Mouse (Mus musculus) liver, embryonic 18 days (tissue): ENCODE results near the gene Hbb-y. TPM values are rescaled to one million over a fixed set of nuclear protein-coding genes. Genes with fewer than 3 reads are reported as not detected.

ENCODE experiments used
- polyA plus RNA-seq: library from polyadenylated mRNA; depleted of rRNA; stranded (reverse); fragments of >200 nt; gene quantifications from 2 replicates; pipeline ENCODE4 v1.2.3, GENCODE M21; 2012; rRNA removed

Hbb-y gene
- 8.8 and 9.9 TPM in 2 replicates for polyA plus RNA-seq

DNA sequence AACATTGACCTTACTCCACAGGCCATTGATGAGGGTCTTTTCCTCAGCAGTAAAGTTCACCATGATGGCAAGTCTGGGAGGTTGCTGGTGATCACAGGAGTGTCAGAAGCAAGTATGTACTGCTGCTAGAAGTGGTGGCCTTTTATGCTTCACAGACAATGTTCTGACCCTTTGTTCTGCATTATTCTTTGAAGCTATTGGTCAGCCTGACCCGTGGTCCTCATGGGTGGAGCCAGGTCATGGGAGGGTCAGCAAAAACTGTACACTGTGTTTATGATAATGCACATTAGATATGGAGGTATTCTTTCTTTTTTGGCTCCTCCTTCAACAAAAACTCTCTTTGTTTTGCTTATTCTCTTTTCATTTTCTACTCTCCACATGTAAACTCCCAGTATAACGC lies at the start of gene Hbb-y:
Hbb-y (minus strand) TSS at position 127 of the 400 bp plus-strand sequence.

DNA sequence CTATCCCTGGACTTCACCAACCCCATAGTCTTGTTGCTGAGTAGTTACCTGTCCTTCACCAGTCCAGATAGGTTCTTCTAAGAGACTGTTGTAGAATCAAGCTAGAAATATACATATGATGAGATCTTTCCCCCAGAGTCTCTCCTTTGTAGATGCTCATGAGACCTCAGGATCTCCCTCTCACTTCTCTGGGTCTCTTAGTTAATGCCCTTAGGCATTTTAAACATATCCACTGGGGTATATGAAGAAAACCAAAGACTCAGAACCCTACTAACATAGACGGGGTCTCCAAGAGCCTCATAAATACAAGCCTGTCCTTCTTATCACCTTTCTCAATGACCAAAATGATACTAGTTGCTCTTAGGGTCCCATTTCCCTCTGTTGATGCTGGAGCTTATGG lies 41.4 kb upstream of the Hbb-y start, which contains the start of gene Olfr64:
Olfr64 (minus strand) TSS at position 101 of the 400 bp plus-strand sequence.

DNA sequence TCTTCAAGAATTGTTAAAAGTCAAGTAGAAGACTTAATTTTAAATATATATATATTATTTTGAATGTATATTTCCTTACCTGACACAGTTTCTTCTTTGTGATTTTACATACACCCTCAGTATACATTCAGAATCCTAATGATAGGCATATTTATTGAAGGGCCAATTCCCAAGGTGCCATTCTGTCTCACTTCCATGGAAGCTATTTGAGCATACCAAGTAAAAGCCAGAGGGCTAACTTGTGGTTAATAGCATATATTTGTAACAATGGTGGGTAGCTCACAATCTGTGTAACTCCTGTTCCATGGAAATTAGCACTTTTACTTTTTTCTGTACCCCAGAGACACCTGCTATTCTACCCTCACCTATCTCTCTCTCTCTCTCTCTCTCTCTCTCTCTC lies 33.1 kb upstream of the Hbb-y start, which contains the start of gene Olfr66:
Olfr66 (minus strand) TSS at position 101 of the 400 bp plus-strand sequence.

DNA sequence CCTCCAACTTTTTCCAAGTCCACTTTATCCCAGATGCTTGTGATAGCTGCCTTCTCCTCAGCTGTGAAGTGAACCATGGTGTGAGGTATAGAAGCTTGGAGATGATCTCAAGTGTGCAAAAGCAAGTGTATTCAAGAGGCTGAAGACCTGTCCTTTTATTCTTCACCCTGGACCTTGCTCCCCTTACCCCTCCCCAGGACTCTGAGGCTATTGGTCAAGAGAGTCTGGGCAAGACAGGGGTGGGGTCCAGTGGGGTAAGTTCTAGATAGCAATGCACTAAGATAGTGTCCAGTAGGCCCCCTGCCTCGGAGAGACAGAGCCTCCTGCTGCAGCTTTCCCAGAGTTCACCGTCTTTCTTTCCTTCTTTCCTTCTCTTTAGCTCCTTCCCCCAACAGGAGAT lies 10.0 kb downstream of the Hbb-y start, which contains the start of gene Hbb-bh1:
Hbb-bh1 (minus strand) TSS at position 131 of the 400 bp plus-strand sequence.

DNA sequence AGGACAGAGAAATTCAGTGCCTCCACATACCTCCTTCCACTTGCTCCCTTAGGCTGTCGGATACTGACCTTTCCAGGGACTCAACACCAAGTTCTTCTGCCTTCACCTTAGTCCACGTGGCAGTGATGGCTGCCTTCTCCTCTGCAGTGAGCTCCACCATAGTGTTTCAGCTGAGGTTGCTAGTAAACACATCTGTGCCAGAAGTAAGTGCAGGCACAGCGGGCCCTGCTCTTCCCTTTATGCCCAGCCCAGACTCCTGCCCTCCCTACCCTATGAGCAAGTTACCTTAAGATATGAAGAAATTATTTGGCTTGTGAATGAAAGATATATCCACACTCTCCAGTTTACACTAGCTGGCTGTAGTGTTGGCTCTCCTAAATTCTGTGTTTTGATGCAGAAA lies 12.7 kb downstream of the Hbb-y start, which contains the start of gene Hbb-bh2:
Hbb-bh2 (minus strand) TSS at position 253 of the 400 bp plus-strand sequence.

DNA sequence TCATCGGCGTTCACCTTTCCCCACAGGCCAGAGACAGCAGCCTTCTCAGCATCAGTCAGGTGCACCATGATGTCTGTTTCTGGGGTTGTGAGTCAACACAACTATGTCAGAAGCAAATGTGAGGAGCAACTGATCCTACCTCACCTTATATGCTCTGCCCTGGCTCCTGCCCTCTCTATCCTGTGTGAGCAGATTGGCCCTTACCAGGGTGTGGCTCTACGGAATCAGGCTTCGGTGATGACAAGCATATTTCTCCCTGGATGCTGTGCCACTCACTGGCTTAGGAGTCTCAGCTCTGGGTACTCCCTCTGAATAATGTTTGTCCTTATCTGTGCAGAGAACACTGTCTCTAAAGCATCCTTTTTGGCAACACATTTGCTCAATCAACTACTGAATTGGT lies 25.2 kb downstream of the Hbb-y start, which contains the start of gene Hbb-bs:
Hbb-bs (minus strand) TSS at position 289 of the 400 bp plus-strand sequence.

DNA sequence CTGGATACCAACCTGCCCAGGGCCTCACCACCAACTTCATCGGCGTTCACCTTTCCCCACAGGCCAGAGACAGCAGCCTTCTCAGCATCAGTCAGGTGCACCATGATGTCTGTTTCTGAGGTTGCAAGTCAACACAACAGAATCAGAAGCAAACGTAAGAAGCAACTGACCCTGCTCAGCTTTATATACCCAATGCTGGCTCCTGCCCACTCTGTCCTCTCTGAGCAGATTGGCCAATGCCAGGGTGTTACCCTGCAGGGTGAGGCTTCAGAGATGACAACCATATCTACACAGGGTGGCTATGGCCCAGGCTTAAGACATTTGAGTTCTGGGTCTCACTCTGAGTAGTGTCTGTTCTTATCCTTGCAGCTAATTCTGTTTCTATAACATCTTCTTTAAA lies 39.2 kb downstream of the Hbb-y start, which contains the start of gene Hbb-bt:
Hbb-bt (minus strand) TSS at position 231 of the 400 bp plus-strand sequence.

Other genes starting within 250 kb of the Hbb-y start
- gene Olfr620, start 240.7 kb downstream of the Hbb-y start, polyA plus RNA-seq = not detected in 2 replicates
- gene Olfr622, start 210.5 kb downstream of the Hbb-y start, polyA plus RNA-seq = 0.02 TPM in 1 of 2 replicates, not detected in the other
- not detected in 2 replicates for gene Olfr623, start 189.5 kb downstream of the Hbb-y start, polyA plus RNA-seq
- 0.01 TPM in 2 replicates for gene Olfr624, start 182.0 kb downstream of the Hbb-y start, polyA plus RNA-seq
- not detected in 2 replicates for gene Olfr625-ps1, start 170.5 kb downstream of the Hbb-y start, polyA plus RNA-seq
- gene Olfr243, start 138.5 kb downstream of the Hbb-y start, polyA plus RNA-seq = not detected in 2 replicates
- gene Olfr628, start 122.8 kb downstream of the Hbb-y start, polyA plus RNA-seq = not detected in 2 replicates
- 0.03 and 0.10 TPM in 2 replicates for gene Olfr629, start 108.3 kb downstream of the Hbb-y start, polyA plus RNA-seq
- 0.01 and 0.02 TPM in 2 replicates for gene Olfr630, start 95.9 kb downstream of the Hbb-y start, polyA plus RNA-seq
- 0.03 TPM in 1 of 2 replicates, not detected in the other for gene Olfr69, start 81.6 kb downstream of the Hbb-y start, polyA plus RNA-seq
- gene Olfr68, start 73.5 kb downstream of the Hbb-y start, polyA plus RNA-seq = 0.04 and 0.08 TPM in 2 replicates
- 0.01 TPM in 2 replicates for gene Olfr67, start 61.4 kb downstream of the Hbb-y start, polyA plus RNA-seq
- 28,363 and 31,511 TPM in 2 replicates for gene Hbb-bt, start 39.2 kb downstream of the Hbb-y start, polyA plus RNA-seq
- 108,653 and 122,218 TPM in 2 replicates for gene Hbb-bs, start 25.1 kb downstream of the Hbb-y start, polyA plus RNA-seq
- not detected in 2 replicates for gene Hbb-bh2, start 12.7 kb downstream of the Hbb-y start, polyA plus RNA-seq
- 3.5 and 3.6 TPM in 2 replicates for gene Hbb-bh1, start 10.1 kb downstream of the Hbb-y start, polyA plus RNA-seq
- gene Olfr66, start 33.0 kb upstream of the Hbb-y start, polyA plus RNA-seq = not detected in 2 replicates
- gene Olfr64, start 41.3 kb upstream of the Hbb-y start, polyA plus RNA-seq = not detected in 2 replicates
- not detected in 2 replicates for gene Olfr65, start 50.3 kb upstream of the Hbb-y start, polyA plus RNA-seq
- gene Olfr631, start 75.6 kb upstream of the Hbb-y start, polyA plus RNA-seq = 0.23 and 0.30 TPM in 2 replicates
- 0.49 and 0.53 TPM in 2 replicates for gene Olfr632, start 81.1 kb upstream of the Hbb-y start, polyA plus RNA-seq
- gene Olfr633, start 91.2 kb upstream of the Hbb-y start, polyA plus RNA-seq = 0.01 TPM in 1 of 2 replicates, not detected in the other
- gene Olfr635, start 117.9 kb upstream of the Hbb-y start, polyA plus RNA-seq = 0.01 TPM in 1 of 2 replicates, not detected in the other
- 0.04 TPM in 1 of 2 replicates, not detected in the other for gene Olfr638, start 145.5 kb upstream of the Hbb-y start, polyA plus RNA-seq
- gene Olfr639, start 164.1 kb upstream of the Hbb-y start, polyA plus RNA-seq = not detected in 2 replicates
- not detected in 2 replicates for gene Olfr640, start 172.4 kb upstream of the Hbb-y start, polyA plus RNA-seq
- gene Olfr641, start 182.2 kb upstream of the Hbb-y start, polyA plus RNA-seq = not detected in 2 replicates
- not detected in 2 replicates for gene Olfr642, start 199.4 kb upstream of the Hbb-y start, polyA plus RNA-seq
- not detected in 2 replicates for gene 4930516K23Rik, start 208.2 kb upstream of the Hbb-y start, polyA plus RNA-seq
- not detected in 2 replicates for gene Olfr644, start 218.7 kb upstream of the Hbb-y start, polyA plus RNA-seq
- not detected in 2 replicates for gene Olfr645, start 232.2 kb upstream of the Hbb-y start, polyA plus RNA-seq